Comparison of ENCODE assay signal across 12 mouse cellular contexts in genomic region chrX:102960581-102960980, GRCm38 (mm10).
"Had no signal": no experiment of that assay in that cellular context is flagged by ENCODE, and none has a peak within 500 bp of the region (broad histone marks: within the 10 kb centered on the region; RNA-seq: fewer than 3 reads in every experiment).

No protein-coding gene starts in this region.

- DNase-seq: lung, embryonic 14.5 days; lung, postnatal 10 days; lung, postnatal 4 days; midbrain, embryonic 14.5 days; retina, postnatal 1 day; right cerebral cortex, adult 18-20 months; right cerebral cortex, postnatal 25 days; right cerebral cortex, postnatal 4 days; spleen, adult 18-20 months; thymus, adult 18-20 months; thymus, postnatal 14 days; thymus, postnatal 36 days had no signal
